Mouse (Mus musculus) splenic B cell, adult 2 months (primary cell): ENCODE data around the gene Hist1h2bn.
"Not testable (repeated sequence)": the region's sequence is repeated elsewhere in the genome, so short reads cannot be mapped to it uniquely, and the experiment has no call there.

Source experiments
- DNase-seq: peaks from one replicate; pipeline ENCODE4 v3.0.0-alpha.2; 2011; ENCODE audit warnings: low read depth, low spot score
- H3K27me3 ChIP-seq: 2 replicates; pipeline ENCODE4 v1.6.1; 2012; ENCODE audit warnings: mild to moderate bottlenecking, low read length, moderate library complexity, mixed read lengths; ENCODE audit not compliant: control insufficient read depth, poor library complexity, insufficient read depth, severe bottlenecking
- H3K36me3 ChIP-seq: 2 replicates; pipeline ENCODE4 v1.6.1; 2012; ENCODE audit warnings: mild to moderate bottlenecking, low read length, moderate library complexity, mixed read lengths; ENCODE audit not compliant: control insufficient read depth, poor library complexity, insufficient read depth, severe bottlenecking

The Hist1h2bn gene

DNA sequence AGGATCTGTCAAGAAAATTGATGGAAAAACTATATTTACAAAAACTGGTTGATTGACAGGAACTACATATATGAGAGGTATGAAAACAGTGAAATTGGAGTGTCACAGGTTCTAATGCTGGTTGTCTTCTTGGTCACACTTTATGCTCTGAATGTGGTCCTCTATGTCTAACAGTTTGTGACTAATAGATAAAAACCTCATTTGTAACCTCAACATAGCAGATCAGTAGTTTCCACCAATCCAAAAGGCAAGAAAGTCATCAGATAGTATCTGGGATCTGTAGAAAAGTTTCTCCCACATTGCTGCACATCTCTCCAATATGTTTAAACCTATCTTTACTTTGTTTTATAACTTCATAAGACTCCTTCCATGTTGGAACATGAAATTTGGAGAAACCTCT is 2.5 kb upstream of the Hist1h2bn start:
- no peaks in the 10 kb centered on the region for H3K36me3 ChIP-seq
- H3K27me3 ChIP-seq, result no peaks in the 10 kb centered on the region
- DNase-seq, result no peak

GRCm38 (mm10) chr13:21751827-21752226 is 2.1 kb upstream of the Hist1h2bn start:
- no peak for DNase-seq
- no peaks in the 10 kb centered on the region for H3K27me3 ChIP-seq
- no peaks in the 10 kb centered on the region for H3K36me3 ChIP-seq

- Histone ChIP-seq H3K27me3 (no peaks in the 10 kb centered on the region), H3K36me3 (no peaks in the 10 kb centered on the region)
- no peak for DNase-seq
Measured at GRCm38 (mm10) chr13:21752356-21752755, 1.6 kb upstream of the Hist1h2bn start.

DNA sequence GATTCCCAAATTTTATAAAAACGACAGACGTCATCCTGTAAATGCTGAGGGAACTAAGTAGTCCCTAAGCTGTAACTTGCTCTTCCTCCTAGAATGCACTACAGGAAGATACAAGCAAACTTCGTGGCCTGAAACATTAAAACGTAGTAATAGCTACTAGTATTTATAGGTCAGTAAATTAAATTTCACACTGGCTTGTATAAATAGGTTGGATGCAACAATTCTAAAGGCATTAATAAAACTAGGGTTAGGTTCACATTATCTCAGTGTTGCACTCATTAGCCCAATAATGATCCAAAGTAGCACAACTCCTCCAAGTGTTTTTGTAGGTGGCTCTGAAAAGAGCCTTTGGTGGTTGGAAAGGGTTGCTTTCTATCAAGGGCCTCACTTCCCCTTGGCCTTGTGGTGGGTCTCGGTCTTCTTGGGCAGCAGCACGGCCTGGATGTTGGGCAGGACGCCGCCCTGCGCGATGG is 836 bp upstream of the Hist1h2bn start:
- Histone ChIP-seq H3K27me3 (no peaks in the 10 kb centered on the region), H3K36me3 (no peaks in the 10 kb centered on the region)
- no peak for DNase-seq

- not testable (repeated sequence) for H3K27me3 ChIP-seq, H3K36me3 ChIP-seq
- peak; percentile 63 for DNase-seq
Measured at GRCm38 (mm10) chr13:21754294-21755001, 525 bp downstream of the Hist1h2bn start.

- no peaks in the 10 kb centered on the region for H3K36me3 ChIP-seq
- no peaks in the 10 kb centered on the region for H3K27me3 ChIP-seq
- DNase-seq, result no peak
Measured at GRCm38 (mm10) chr13:21755707-21756106, 1.8 kb downstream of the Hist1h2bn start.

- Histone ChIP-seq H3K36me3 (no peaks in the 10 kb centered on the region), H3K27me3 (no peaks in the 10 kb centered on the region)
- DNase-seq, result peak; percentile 93
Measured at GRCm38 (mm10) chr13:21778814-21779766, 25.2 kb downstream of the Hist1h2bn start.

DNA sequence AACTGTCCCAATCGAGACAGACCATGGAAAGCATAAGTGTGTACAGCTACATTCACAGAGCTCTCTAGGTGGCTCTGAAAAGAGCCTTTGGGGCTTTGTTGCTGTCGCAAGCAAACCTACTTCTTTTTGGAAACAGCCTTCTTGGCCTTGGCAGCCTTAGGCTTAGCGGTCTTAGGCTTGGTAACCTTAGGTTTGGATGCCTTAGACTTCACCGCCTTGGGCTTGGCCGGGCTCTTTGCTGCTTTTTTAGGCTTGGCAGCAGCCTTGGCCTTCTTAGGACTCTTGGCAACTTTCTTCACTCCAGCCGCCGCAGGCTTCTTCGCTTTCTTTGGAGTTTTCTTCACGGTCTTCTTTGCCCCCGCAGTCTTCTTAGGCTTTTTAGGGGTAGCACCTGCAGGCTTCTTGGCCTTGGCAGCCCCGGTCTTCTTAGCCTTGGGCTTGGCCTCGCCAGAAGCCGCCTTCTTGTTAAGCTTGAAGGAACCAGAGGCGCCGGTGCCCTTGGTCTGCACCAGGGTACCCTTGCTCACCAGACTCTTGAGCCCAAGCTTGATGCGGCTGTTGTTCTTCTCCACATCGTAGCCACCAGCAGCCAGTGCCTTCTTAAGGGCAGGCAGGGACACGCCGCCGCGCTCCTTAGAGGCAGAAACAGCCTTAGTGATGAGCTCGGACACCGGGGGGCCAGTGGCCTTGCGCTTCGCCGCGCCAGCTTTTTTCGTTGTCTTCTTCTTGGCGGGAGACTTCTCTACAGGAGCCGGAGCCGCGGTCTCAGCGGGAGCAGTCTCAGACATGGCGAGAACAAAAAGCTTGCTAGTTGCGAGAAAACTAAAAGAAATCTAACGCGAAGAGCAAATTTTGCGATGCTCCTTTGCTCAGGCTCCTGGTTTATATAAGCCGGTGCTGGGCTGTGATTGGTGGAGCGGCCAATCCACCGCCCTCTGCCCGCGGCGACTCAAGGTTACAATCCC is 26.1 kb downstream of the Hist1h2bn start, which contains the start of gene Hist1h1b:
Gene Hist1h1b (minus strand): TSS at position 859 of the 965 bp plus-strand sequence.
- DNase-seq, result peak; percentile 69
- Histone ChIP-seq H3K36me3 (no peaks in the 10 kb centered on the region), H3K27me3 (no peaks in the 10 kb centered on the region)

GRCm38 (mm10) chr13:21781021-21781555 is 27.2 kb downstream of the Hist1h2bn start:
- no peak for DNase-seq
- no peaks in the 10 kb centered on the region for H3K27me3 ChIP-seq
- no peaks in the 10 kb centered on the region for H3K36me3 ChIP-seq

- H3K36me3 ChIP-seq, result no peaks in the 10 kb centered on the region
- no peaks in the 10 kb centered on the region for H3K27me3 ChIP-seq
- no peak for DNase-seq
Measured at GRCm38 (mm10) chr13:21781639-21782038, 27.7 kb downstream of the Hist1h2bn start.

- not testable (repeated sequence) for H3K36me3 ChIP-seq, H3K27me3 ChIP-seq
- DNase-seq, result peak; percentile 31
Measured at GRCm38 (mm10) chr13:21782361-21783254, 28.7 kb downstream of the Hist1h2bn start.

DNA sequence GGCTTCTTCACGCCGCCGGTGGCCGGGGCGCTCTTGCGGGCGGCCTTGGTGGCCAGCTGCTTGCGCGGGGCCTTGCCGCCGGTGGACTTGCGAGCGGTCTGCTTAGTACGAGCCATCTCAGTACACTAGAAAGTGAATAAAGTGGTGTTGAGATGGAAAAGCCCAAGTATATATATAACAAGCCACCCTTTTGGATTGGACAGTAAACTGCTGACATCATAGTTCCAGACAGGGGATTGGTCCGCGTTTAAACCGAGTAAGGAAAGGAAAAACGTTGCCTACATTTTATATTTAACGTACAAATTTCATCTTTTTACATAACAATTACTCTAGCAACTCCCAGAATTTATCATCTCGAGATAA is 29.3 kb downstream of the Hist1h2bn start, which contains the start of gene Hist1h3i:
Gene Hist1h3i (minus strand): TSS at position 116 of the 363 bp plus-strand sequence.
- DNase-seq, result peak; percentile 94
- Histone ChIP-seq H3K27me3 (no peaks in the 10 kb centered on the region), H3K36me3 (no peaks in the 10 kb centered on the region)

- peak; percentile 67 for DNase-seq
- no peaks in the 10 kb centered on the region for H3K36me3 ChIP-seq
- H3K27me3 ChIP-seq, result no peaks in the 10 kb centered on the region
Measured at GRCm38 (mm10) chr13:21783734-21784161, 29.8 kb downstream of the Hist1h2bn start.
